8 mouse cellular contexts compared by ENCODE assay signal in genomic region chr4:86575283-86575983, GRCm38 (mm10). TPM values are rescaled to one million over a fixed set of nuclear protein-coding genes. Genes with fewer than 3 reads are reported as not detected.
DNase-seq lines count a peak whose midpoint lies in the region; ATAC-seq and TF ChIP-seq lines count a peak whose summit lies in the region.

Gene Rraga, plus strand, starts transcription at chr4:86575668.

- DNase-seq in CD8-positive naive resting alpha-beta T cell, adult 2 months (ENCODE audit: low read depth in 2 of 2, low spot score in 2 of 2): peak; percentile 91 to 93
- peak; percentile 90 for DNase-seq in c-Kit-positive CD71-negative TER-119-negative erythroid progenitor cells, embryonic 14.5 days (ENCODE audit: low read depth)
- DNase-seq in forebrain, embryonic 10.5 days (ENCODE audit: extremely low spot score, low spot score): peak; percentile 95
- DNase-seq in kidney, postnatal 25 days: peak; percentile 98
- DNase-seq in liver, embryonic 14.5 days (ENCODE audit: low read depth in 3 of 3, low spot score in 3 of 3): peak; percentile 84 to 90 (median 88)
- DNase-seq in neural tube, embryonic 11.5 days (ENCODE audit: low spot score): peak; percentile 97
- DNase-seq in stomach, postnatal 0 days (ENCODE audit: low spot score): peak; percentile 96

- peak; percentile 93 for TF ChIP-seq EP300 in liver, embryonic 14.5 days (IDR thresholded peaks at IDR 0.05; ENCODE audit: low read depth)
- TF ChIP-seq EP300 in stomach, postnatal 0 days (optimal IDR thresholded peaks at IDR 0.05): peak; percentile 100

- peak within 1 kb of the TSS; percentile 91 for H3K4me2 ChIP-seq in heart, embryonic 15.5 days
- peak within 1 kb of the TSS; percentile 96 for H3K4me2 ChIP-seq in liver, embryonic 14.5 days (ENCODE audit: low read depth)
- peak within 1 kb of the TSS; percentile 68 for H3K4me2 ChIP-seq in neural tube, embryonic 11.5 days (ENCODE audit: low read depth)
- H3K4me2 ChIP-seq in stomach, postnatal 0 days (replicated peaks; ENCODE audit: low read depth): peak within 1 kb of the TSS; percentile 81

- H3K27ac ChIP-seq in forebrain, embryonic 10.5 days: peak within 1 kb of the TSS; percentile 97
- H3K27ac ChIP-seq in heart, embryonic 15.5 days: peak within 1 kb of the TSS; percentile 95
- peak within 1 kb of the TSS; percentile 98 for H3K27ac ChIP-seq in liver, embryonic 14.5 days
- H3K27ac ChIP-seq in neural tube, embryonic 11.5 days (ENCODE audit: low read depth, low read length): peak within 1 kb of the TSS; percentile 97
- peak within 1 kb of the TSS; percentile 98 for H3K27ac ChIP-seq in stomach, postnatal 0 days (replicated peaks)

- ATAC-seq in heart, embryonic 15.5 days (replicated peaks; ENCODE audit: insufficient number of reproducible peaks, insufficient read depth, low FRiP score, low read depth): peak; percentile 95
- ATAC-seq in liver, embryonic 14.5 days (ENCODE audit: insufficient read depth): peak; percentile 96
- ATAC-seq in neural tube, embryonic 11.5 days (ENCODE audit: insufficient read depth, low FRiP score, low TSS enrichment): peak; percentile 95
- ATAC-seq in stomach, postnatal 0 days (ENCODE audit: low FRiP score, low TSS enrichment): peak; percentile 99

- no peaks in the 10 kb centered on the region for H3K27me3 ChIP-seq in forebrain, embryonic 10.5 days (ENCODE audit: poor library complexity, severe bottlenecking)
- no peaks in the 10 kb centered on the region for H3K27me3 ChIP-seq in heart, embryonic 15.5 days
- H3K27me3 ChIP-seq in liver, embryonic 14.5 days (ENCODE audit: control insufficient read depth, insufficient read depth, low read length): peaks cover 2% of the 10 kb centered on the region; the same call in 1 of the 2 replicates
- no peaks in the 10 kb centered on the region for H3K27me3 ChIP-seq in neural tube, embryonic 11.5 days (ENCODE audit: control insufficient read depth, insufficient read depth, low read length)
- H3K27me3 ChIP-seq in stomach, postnatal 0 days (ENCODE audit: control insufficient read depth, insufficient read depth, low read length): no peaks in the 10 kb centered on the region

- peaks cover 29% of the 10 kb centered on the region for H3K36me3 ChIP-seq in forebrain, embryonic 10.5 days (replicated peaks)
- H3K36me3 ChIP-seq in heart, embryonic 15.5 days: no peaks in the 10 kb centered on the region
- H3K36me3 ChIP-seq in liver, embryonic 14.5 days (replicated peaks; ENCODE audit: control insufficient read depth, insufficient read depth, low read depth): peaks cover 4% of the 10 kb centered on the region; the same call in 1 of the 2 replicates
- no peaks in the 10 kb centered on the region for H3K36me3 ChIP-seq in neural tube, embryonic 11.5 days (ENCODE audit: control insufficient read depth, insufficient read depth, low read length)
- no peaks in the 10 kb centered on the region for H3K36me3 ChIP-seq in stomach, postnatal 0 days (ENCODE audit: control insufficient read depth, insufficient read depth, low read length)

- peak within 1 kb of the TSS; percentile 91 for H3K4me3 ChIP-seq in forebrain, embryonic 10.5 days
- H3K4me3 ChIP-seq in heart, embryonic 15.5 days: peak within 1 kb of the TSS; percentile 91
- peak within 1 kb of the TSS; percentile 88 to 98 for H3K4me3 ChIP-seq in liver, embryonic 14.5 days (ENCODE audit: insufficient read depth in 1 of 2, low read depth in 2 of 2, low read length in 2 of 2)
- H3K4me3 ChIP-seq in neural tube, embryonic 11.5 days (ENCODE audit: low read depth, low read length): peak within 1 kb of the TSS; percentile 84
- peak within 1 kb of the TSS; percentile 89 for H3K4me3 ChIP-seq in stomach, postnatal 0 days (ENCODE audit: low read depth, low read length)

- under 1% methylated on average over 53 of the region's 53 CpGs for WGBS in forebrain, embryonic 10.5 days
- under 1% methylated on average over 53 of the region's 53 CpGs for whole genome bisulfite sequencing in heart, embryonic 15.5 days
- WGBS in liver, embryonic 14.5 days (ENCODE audit: insufficient replicate concordance): under 1% methylated on average over 50 of the region's 53 CpGs
- WGBS in neural tube, embryonic 11.5 days: under 1% methylated on average over 53 of the region's 53 CpGs
- WGBS in stomach, postnatal 0 days: under 1% methylated on average over 53 of the region's 53 CpGs

- peak within 1 kb of the TSS; percentile 95 for H3K9ac ChIP-seq in heart, embryonic 15.5 days
- H3K9ac ChIP-seq in liver, embryonic 14.5 days (replicated peaks): peak within 1 kb of the TSS; percentile 97
- H3K9ac ChIP-seq in neural tube, embryonic 11.5 days (ENCODE audit: low read length): peak within 1 kb of the TSS; percentile 93
- H3K9ac ChIP-seq in stomach, postnatal 0 days (ENCODE audit: low read length): peak within 1 kb of the TSS; percentile 98

- H3K9me3 ChIP-seq in forebrain, embryonic 10.5 days: no peaks in the 10 kb centered on the region
- H3K9me3 ChIP-seq in heart, embryonic 15.5 days (replicated peaks): no peaks in the 10 kb centered on the region
- no peaks in the 10 kb centered on the region for H3K9me3 ChIP-seq in liver, embryonic 14.5 days (ENCODE audit: control insufficient read depth, low read length)
- no peaks in the 10 kb centered on the region for H3K9me3 ChIP-seq in neural tube, embryonic 11.5 days (ENCODE audit: control insufficient read depth, low read length)
- no peaks in the 10 kb centered on the region for H3K9me3 ChIP-seq in stomach, postnatal 0 days (ENCODE audit: control insufficient read depth, low read length)

- peak; percentile 97 for TF ChIP-seq CTCF in liver, embryonic 14.5 days (IDR thresholded peaks at IDR 0.05; ENCODE audit: low read depth)
- TF ChIP-seq CTCF in stomach, postnatal 0 days (IDR thresholded peaks at IDR 0.05; ENCODE audit: low read depth): peak; percentile 86

- peaks cover 31% of the 10 kb centered on the region for H3K4me1 ChIP-seq in forebrain, embryonic 10.5 days
- H3K4me1 ChIP-seq in heart, embryonic 15.5 days (replicated peaks): peaks cover 22% of the 10 kb centered on the region
- H3K4me1 ChIP-seq in liver, embryonic 14.5 days (replicated peaks; ENCODE audit: control insufficient read depth in 2 of 2, insufficient read depth in 2 of 2, low read length in 1 of 2): peaks cover 9 to 18% of the 10 kb centered on the region in 2 experiments
- H3K4me1 ChIP-seq in neural tube, embryonic 11.5 days (ENCODE audit: control insufficient read depth, insufficient read depth, low read length): peaks cover 8% of the 10 kb centered on the region
- H3K4me1 ChIP-seq in stomach, postnatal 0 days (replicated peaks; ENCODE audit: control insufficient read depth, insufficient read depth): peaks cover 3% of the 10 kb centered on the region; the same call in 1 of the 2 replicates

RNA-seq across cellular contexts. Expression of gene Rraga, which starts in this region (rescaled TPM):
- 63.9 and 67.0 TPM in 2 replicates for polyA plus RNA-seq in forebrain, embryonic 10.5 days (2016; fragmentation: Nextera tagmentation; extraction: Ambion mirVana)
- polyA plus RNA-seq in heart, embryonic 15.5 days (2015; fragmentation: Nextera tagmentation; extraction: Ambion mirVana): 50.0 and 50.9 TPM in 2 replicates
- 28.1 and 38.4 TPM in 2 replicates for polyA plus RNA-seq in liver, embryonic 14.5 days (2012; rRNA removed)
- polyA plus RNA-seq in liver, embryonic 14.5 days (2014; fragmentation: Nextera tagmentation; extraction: Ambion mirVana): 32.3 and 33.5 TPM in 2 replicates
- 124 and 137 TPM in 2 replicates for polyA plus RNA-seq in neural tube, embryonic 11.5 days (2014; fragmentation: Nextera tagmentation; extraction: Ambion mirVana)
- polyA plus RNA-seq in stomach, postnatal 0 days (2015; fragmentation: Nextera tagmentation; extraction: Ambion mirVana): 49.3 and 63.3 TPM in 2 replicates

Comparison
In these comparisons a context has a peak if more than half of its experiments do, and no peak if none do; other contexts are left out.
1. Peak in every context shown above with its lines: DNase-seq, ATAC-seq, H3K4me3 ChIP-seq and H3K27ac ChIP-seq.